Mouse (Mus musculus) right cerebral cortex, adult 18-20 months (tissue): ENCODE results near the gene Sp2.

Experiments
- DNase-seq: peaks from one replicate; pipeline ENCODE4 v3.0.0; 2022; ENCODE audit warnings: mixed read lengths

Gene Sp2

DNA sequence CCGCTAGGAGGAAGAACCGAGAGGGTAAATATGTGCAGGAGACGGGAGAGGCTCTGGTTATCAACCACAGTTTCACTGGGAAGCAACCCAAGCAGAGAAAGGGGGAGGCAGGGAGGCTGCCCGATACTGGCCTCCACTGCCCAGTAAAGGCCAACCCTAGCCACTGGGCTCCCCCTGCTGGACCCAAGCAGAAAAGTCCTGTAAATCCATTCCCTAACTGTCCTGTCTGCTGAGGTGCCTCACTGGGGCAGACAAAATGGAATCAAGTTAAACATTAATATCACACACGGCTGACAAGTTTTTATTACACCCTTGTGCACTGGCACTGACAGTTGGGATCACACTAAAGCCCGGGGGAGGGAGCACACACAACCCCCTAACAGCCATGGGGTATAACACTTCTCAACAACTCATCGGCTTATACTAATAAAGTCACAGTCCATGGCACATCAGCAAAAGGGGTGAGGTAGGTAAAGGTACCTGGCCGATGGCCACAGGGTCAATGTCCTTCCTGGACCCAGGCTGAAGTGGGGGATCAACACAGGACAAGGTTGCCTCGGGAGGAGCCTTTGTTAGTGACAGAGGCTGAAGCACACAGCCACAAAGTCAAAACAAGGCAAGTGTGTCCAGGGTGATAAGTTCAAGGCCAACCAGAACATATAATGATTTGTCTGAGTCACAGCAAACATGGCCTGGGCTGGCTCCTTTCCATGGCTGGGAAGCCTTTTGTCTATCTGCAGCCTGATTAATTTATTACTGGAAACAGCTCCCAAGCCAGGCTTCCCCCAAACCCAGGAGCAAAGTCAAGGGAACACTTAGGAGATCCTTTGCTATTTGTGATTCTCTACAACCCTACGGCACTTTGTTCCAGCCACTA lies 45.0 kb downstream of the Sp2 start:
- DNase-seq: no peak

DNA sequence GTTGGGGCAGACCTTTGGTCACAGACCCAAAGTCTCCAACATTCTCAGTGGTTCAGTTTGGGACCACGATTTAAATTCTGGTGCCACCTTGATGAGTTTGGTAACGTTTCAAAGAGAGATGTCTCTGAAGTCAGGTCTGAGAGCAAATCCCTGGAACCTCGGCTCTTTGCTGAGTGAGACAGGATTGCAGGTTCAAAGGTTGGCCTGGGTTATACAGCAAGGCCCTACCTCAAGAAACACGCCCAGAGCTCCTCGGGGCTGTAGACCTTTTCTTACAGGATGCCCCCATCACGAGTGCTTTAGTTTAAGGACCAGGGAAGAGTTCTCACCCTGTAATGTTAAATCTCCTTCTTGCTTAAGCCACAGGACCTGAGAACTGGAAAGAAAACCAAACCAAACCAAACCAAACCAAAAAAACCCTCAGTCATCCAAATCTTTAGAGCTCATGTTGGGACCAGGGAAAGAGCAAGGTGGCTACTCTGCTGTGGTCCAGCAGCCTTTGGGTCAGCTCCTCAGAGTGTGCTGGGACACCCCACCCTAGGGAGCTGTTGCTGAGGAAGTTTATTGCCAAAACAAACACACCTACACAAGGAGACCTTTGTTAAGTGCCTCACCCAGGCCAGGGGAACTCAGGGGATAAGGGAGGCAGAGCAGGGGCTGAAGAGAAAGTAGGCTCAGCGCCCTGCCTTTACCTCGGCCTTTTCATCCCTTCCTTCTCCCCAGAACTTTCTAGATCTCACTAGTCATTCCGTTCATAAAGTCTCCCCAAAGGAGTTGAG lies 46.7 kb downstream of the Sp2 start:
- DNase-seq: no peak

DNA sequence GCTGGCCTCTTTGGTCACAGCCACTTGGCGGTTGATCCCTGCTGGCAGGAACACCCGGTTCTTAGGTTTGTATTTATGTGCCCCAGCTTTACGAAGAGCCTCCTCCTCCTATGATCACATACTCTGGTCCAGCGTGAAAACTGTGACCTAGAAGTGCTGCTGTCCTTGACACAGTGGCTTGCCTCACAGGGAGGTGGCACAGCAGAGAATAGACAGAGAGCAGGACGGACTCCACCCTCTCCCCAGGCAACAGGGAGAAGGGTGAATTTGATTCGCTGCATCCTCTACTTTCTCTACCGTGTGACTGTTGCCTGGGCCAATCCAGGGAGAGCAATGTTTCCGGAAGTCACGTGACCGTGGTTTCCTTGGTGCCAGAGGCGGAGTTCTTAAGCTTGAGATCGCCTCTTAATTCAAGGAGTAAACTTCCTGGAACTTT lies 47.8 kb downstream of the Sp2 start:
- peak; percentile 52 for DNase-seq

DNA sequence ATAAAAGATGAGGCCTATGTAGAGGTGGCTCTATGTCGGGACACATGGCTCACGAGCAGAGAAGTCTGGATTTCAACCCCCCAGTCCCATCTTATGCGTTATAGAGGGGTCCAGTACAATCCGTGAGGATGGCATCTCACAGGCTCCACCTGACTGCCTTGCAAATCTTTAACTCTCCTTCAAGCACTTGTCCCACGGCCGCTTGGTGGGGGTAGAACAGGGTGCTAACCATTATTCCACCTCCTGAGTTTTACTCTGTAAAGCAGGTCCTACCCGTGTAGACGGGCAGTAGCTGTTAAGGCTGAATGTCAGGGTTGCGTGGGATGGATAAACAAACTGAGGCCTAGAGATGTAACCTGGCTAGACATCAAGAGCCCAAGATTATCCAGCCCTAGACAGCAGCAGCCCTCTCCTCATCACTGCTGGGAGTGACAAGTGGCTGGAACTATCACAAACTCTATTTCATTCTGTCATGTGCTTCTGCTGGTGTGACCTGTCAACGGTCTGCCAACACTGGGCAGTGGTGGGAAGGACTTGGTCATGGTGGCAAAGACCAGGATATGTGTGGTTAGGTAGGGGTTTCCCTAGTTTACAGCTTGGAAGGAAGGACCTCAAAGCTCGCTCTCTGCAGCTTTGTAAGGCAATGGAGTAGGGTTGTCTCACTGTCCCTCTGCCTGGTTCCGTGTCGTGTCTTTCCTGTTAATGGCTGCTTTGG lies 49.0 kb downstream of the Sp2 start:
- DNase-seq: no peak

DNA sequence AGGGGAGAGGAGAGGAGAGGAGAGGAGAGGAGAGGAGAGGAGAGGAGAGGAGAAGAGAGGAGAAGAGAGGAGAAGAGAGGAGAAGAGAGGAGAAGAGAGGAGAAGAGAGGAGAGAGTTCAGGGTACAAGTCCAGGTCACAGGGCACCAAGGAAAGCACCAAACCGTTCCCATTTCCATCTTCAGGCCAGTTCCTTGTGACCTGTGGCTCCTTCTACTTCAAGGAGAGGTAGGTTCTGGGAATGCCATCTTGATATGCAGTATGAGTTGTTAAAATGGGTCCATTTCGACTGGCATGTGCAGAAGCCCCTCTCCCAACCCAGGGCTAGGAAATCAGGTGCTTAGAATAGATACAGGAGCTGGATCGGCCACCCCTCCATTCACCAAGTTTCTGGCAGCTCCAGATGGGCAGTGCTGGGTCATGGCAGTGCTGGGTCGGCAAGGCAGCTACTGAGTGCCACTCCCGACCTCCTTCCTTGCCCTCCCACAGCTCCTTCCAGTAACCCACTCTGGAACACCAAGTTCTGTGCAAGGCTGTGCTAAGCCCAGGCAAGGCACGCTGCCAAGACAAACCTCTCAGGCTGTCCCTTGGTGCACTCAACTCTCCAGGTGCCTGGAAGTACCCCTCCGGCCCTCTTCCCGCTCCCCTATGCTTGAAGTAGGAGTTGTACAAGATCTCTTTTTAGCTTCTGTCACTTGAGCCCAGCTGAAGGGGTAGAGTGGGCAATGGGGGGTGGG lies 51.3 kb downstream of the Sp2 start:
- no peak for DNase-seq

DNA sequence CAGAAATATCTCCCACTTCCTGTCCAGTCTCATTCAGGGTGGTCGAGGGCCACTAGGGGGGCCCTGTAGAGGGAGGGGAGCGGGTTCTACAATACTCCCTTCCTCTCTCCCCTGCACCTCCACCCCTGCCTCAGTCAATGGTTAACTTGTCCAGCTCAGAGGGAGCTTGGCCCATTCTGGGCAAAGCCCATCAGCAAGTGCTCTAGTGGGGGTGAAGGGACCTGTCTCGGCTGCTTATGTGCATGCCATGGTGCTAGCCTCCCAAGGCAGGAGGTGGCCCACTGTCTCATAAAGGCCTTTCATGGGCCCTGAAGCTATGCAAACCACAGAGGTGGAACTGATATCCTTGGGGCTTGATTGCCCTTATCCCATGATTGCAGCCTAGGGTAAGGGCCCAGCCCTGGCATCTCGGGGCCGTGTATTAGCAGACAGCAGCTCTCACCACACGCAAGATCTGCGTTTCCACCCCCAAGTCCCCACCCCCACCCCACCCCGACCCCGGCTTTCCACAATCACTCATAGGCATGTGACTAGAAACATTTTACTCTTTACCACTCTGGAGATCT lies 52.9 kb downstream of the Sp2 start:
- DNase-seq: no peak

DNA sequence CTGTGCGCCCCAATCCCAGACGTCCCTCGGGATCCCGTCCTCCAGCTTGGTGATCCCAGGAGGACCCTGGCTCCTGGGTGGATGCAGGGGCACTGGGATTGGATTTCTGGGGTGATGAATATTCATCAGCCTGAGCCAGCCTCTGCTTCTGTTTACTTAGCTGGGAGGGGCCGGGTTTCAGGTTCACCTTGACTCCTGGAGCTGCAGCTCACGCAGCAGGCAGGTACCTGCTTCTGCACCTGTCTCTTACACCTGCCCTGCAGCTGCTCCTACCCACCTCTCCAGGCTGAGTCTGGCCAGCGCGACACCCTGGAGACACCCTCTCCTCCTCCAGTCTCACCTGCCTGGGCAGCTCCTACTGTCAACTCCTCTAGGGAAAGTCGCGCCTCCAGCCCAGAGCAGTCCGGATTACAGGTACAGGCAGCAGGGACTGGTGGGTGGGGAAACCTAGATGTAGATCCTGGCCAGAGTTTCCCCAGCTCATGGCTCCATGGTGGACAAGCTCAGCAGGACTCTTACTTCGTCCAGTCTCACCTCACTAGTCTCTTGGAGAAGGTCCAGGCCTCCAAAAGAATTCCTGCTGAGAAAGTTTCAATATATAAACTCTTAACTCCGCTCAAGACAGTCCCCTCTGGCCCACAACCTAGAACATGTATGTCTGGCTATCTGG lies 53.5 kb downstream of the Sp2 start:
- no peak for DNase-seq

DNA sequence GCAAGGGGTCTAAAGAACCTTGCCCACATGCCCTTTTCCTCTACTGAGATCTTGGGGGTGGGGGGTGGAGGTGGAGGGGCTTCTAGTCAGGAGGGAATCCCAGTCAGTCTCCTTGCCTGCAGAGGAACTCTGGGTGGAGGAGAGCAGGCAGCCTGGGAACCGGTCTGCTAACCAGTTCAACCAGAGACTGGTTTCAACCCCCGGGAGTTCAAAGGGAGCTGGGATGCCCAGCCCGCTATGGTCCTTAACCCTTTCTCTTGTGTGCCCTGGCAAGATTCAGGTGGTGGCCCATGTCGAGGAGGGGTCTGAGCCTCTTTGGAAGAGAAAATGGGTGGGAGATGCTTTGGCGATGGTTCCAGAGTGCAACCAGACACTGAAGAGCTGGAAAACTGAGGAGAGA lies 54.1 kb downstream of the Sp2 start:
- DNase-seq: no peak

DNA sequence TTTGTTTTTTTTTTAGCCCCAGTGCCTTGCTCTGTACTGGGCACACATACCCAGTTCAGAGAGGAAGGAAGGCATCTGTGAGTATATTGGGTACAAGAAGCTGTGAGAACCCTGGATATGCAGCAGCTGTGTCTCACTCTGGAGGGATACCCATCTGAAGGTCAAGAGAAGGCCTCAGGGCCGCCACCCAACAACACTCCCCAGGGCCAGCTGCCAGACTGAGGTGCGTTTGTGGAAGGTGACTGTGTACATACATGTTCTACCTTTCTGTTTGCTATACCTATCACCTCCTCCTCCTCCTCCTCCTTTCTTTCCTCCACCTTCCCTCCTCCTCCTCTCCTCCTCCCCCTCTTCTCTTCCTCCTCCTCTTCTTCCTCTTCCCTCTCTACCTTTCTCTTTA lies 54.7 kb downstream of the Sp2 start, which contains the start of gene Prr15l:
Gene Prr15l (plus strand): TSS at position 17 of the 400 bp plus-strand sequence.
- DNase-seq: no peak

DNA sequence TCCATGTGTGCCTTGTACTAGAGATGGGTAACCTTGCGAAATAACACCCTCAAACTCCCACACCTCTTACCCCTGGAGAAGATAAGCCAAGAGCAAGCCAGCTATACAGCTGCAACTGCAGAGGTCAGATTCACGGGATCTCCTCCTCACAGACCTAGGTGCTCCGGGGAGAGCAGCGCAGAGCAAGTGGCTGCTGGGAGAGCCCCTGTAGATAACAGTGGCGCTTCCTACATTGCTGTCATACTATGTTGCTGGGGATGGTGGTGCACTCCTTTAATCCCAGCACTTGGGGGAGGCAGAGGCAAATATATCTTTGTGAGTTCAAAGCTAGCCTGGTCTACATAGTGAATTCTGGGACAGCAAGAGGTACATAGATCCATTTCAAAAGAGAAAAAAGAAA lies 56.2 kb downstream of the Sp2 start:
- no peak for DNase-seq

DNA sequence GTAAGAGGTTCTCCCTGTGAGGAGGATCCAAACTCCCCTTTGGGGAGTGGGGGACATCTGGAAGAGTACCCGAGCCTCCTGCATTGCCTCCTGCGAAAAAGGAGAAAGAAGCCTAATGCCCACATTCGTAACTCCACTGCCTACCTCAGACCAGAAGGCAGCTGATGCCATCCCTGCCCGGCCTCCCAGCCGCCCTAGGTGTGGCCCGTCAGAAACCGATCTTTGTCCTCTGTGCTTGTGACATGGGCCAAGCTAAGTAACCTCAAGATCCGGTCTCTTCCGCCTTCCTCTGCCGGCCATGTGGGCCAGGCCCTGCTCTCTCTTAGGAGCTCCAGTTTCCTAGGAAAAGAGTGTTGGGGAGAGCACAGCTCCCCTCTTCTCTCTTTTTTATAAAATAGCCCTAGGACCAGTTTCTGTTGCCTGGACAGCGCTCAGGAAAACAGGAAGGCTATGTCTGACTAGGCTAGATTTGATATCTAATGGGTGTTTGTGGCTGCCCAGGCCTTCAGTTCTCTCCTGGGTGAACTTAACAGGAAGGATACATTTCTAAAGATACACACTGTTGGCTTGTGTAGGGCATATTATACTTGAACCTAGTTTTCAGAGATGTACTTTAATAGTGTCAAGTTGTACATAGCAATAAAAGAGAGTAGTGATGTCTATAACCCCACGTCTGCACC lies 57.1 kb downstream of the Sp2 start:
- DNase-seq: no peak

DNA sequence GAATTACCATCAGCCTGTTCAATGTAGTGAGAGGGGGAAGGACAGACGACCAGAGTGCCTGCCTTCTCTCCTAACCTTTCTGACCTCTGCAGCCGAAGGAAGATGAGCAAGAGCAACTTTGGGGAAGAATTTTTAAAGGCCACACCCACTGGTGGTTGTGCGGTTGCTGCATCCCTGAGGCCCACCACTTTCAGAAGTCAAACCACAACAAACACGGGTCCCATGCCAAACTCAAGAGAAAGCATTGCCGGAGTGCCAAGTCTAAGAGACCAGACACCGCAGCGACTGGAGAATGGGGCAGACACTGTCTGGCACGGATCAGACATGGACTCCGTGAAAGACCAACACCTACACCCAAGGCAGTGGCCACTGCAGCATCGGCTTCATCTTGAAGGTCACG lies 57.9 kb downstream of the Sp2 start:
- DNase-seq: no peak

DNA sequence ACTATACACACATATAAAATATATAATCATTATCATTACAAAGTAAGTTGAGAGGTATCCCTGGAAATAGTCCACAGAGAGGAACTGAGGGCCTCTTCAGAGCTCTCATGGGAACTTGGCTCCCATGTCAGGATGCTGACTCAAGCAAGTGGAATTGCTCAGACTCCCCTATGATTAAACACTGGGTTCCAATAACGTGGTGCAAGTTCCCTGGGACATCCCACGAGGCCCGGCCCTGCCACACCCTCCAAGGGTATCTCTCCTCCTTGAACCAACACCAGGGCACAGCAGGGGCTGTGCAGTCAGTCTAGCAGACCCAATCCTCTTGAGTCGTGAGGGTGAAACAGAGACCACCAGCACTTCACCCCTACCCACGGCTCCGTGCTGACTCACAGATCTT lies 63.8 kb downstream of the Sp2 start:
- no peak for DNase-seq

DNA sequence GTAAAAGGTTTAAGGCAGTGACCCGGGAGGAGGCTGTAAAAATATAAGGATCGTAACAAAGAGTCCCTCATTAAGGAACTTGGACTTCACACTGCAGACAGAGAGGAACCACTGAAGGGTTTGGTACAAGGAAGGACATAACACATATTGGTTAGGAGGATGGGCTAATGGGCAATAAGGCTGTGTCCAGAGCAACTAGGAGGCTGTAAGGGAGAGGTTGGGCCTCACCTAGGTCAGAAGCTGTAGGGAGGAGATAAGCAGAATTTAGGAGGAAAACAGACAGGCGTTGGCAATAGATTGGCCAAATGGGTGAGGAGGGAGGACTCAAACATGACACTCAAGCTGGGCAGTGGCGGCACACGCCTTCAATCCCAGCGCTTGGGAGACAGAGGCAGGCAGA lies 65.3 kb downstream of the Sp2 start:
- no peak for DNase-seq

DNA sequence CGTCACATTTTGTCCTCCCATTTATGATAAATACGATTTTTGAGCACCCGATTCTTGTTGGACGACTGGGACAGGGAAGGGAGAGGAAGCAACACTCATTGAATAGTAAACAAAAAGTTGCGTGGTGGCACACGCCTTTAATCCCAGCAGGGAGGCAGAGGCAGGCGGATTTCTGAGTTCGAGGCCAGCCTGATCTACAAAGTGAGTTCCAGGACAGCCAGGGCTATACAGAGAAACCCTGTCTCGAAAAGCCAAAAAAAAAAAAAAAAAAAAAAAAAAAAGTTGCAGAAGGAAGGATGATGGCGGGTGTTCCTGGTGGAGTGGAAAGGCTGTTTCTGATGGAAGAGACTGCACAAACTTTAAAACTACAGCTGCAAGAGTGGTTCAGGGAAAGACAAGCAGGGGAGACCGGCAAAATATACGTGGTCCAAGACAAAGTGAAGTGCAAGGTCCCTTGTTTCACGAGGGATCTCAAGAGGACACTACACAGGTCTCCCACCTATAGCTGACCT lies 65.8 kb downstream of the Sp2 start:
- DNase-seq: no peak

DNA sequence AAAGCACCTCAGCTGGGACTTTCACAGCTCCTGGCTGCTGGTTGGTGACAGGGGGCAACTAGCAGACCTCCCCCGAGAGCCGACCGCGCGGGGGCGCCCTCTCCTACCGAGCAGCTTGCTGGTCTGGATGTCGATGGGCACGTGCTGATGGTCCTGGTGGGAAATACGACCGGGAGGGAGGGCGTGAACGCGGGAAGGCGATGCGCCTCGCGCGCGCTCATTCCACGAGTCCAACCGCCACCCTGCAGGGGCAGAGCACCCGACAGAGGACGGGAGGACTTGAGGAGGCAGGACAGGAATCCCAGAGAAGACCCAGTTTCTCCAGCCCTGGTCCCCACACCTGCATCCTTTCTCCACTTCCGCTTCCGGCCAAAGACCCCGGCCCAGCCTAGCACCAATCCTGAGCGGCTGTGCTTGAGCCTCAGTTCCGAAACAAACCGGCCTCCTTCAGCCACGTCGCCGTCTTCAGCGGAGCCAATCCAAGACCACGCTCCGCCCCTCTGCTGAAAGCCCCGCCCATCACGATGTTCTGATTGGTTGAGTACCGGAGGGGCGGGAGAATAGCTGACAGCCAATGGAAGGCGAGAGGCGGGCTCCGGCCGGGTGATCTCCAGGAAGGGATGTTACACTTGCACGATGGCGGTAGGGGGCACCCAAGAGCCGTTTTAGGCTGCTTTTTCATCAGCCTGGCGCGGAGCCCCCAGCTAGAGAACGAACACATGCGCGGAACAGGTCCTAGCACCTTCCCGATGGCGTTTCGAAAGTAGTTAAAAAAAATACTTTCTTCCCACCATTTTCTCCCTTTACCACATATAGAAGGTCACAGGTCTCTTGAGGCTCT lies 66.5 kb downstream of the Sp2 start, which contains the start of gene Cdk5rap3:
Gene Cdk5rap3 (minus strand): TSS at position 453 of the 841 bp plus-strand sequence.
- peak; percentile 99 for DNase-seq

DNA sequence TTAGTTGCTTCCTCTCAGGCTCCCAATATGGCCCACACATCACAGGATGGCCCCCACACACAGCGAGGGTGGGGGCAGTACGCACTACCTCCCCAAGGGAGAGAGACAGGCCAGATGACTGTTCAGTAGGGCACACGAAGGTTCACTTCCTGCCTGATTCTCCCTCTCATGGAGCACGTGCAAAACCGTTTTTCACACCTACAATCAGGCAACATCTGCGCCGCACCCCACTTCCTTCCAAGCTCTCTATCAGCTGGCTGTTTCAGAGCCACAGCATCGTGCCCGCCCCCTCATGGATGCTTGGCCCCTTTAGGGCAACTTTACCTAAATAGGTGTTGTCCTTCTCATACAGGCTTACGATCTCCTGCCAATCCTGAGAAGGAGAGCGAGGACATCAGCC lies 70.1 kb downstream of the Sp2 start:
- DNase-seq: no peak

DNA sequence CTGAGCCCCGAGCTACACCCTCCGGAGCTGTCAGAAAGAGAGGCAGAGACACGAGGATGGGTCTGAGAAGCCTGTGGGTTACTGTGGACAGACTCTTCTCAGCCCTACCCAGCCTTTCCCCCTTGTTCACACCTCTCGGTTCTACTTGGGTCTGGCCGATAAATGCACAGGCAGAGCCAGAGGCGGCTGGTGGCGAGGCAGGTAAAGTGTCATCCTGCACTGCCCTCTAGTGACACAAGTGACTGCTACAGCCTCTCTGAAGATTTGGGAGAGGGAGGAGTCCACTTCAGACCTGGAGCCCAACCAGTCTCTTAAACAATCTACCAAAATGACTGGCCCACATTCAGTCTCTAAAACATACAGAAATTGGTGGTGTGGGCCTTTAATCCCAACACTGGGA lies 72.8 kb downstream of the Sp2 start:
- peak; percentile 82 for DNase-seq

DNA sequence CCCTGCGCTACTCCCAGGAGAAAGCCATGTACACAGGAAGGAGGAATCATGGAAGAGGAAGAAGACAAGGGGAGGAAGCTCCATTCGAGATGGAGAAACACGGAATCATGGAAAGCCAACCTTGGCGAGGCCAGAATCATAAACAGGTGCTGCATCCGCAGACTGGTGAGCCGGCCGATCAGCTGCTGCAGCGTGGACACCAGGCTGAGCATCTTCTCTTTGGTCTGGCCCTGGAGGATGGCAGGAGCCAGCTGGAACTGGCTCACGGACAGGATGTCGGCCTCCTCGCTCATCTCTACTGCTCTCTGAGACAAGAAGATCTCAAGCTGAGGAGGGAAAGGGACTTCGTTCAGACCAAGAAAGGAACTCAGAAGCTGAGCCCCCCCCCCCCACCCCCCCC lies 74.2 kb downstream of the Sp2 start:
- DNase-seq: no peak
